Mouse (Mus musculus): ENCODE measurements around the gene Tnnt2.

DNA sequence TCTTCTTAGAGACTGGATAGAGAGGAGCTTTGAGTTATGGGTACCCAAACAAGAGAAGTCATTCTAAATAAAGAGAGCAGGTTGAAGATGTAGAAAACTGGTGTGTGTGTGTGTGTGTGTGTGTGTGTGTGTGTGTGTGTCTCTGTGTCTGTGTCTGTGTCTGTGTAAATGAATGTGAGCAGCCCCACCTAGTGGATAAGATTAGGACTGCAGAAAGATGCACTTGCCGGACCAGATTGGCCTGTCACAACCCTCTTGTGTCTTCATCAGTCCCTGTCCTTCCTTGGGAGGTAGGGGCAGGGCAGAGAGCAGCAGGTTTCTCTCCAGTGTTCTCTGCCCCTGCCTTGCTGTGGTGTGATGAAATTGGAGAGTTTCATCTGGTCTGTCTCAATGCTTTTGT lies 7.2 kb upstream of the Tnnt2 start:
- TF ChIP-seq CTCF (IDR thresholded peaks at IDR 0.05), result peak; percentile 62
- no peak for TF ChIP-seq POLR2A (IDR thresholded peaks at IDR 0.05; ENCODE audit: insufficient read depth, low read depth, low read length)
- TF ChIP-seq EP300 (IDR thresholded peaks at IDR 0.05; ENCODE audit: insufficient read depth, low read depth, low read length), result no peak

All from heart, adult 2 months (tissue).